Mouse (Mus musculus): ENCODE measurements around the gene Sult2b1. TPM values are rescaled to one million over a fixed set of nuclear protein-coding genes. Genes with fewer than 3 reads are reported as not detected.

Gene Sult2b1
- polyA plus RNA-seq, 1 experiment from 2014 or later = 0.30 TPM

DNA sequence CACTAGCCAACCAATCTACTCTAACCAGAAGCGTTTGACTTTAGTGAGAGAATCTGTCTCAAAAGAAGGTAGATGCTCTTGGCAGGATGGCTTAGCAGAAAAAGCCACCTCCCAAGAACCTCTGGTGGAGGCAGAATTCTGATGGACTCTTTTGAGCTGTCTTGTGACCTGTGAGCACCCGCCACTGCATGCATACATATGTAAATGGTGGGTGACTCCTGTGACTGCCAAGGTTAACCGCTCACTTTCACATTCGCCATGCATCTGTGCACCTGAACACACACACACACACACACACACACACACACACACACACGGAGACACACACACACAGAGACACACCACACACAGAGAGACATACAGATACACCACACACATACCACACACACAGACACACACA is 37.0 kb downstream of the Sult2b1 start:
- H3K27ac ChIP-seq (replicated peaks in 1 of 2; ENCODE audit: control insufficient read depth in 1 of 2, insufficient read depth in 1 of 2, low read depth in 2 of 2, low read length in 2 of 2) = no peak overlapping the region
- no peaks in the 10 kb centered on the region for H3K27me3 ChIP-seq (ENCODE audit: control insufficient read depth, insufficient read depth, low read length)
- H3K4me2 ChIP-seq (ENCODE audit: low read length) = no peak overlapping the region
- H3K4me3 ChIP-seq (ENCODE audit: control insufficient read depth in 1 of 2, insufficient read depth in 1 of 2, low read depth in 1 of 2, low read length in 2 of 2) = no peak overlapping the region
- H3K4me1 ChIP-seq (ENCODE audit: control insufficient read depth in 2 of 2, insufficient read depth in 2 of 2, low read length in 2 of 2) = peaks cover 7 to 9% of the 10 kb centered on the region in 2 experiments; a peak in 3 of 4 replicates
- no peak overlapping the region for H3K9ac ChIP-seq (ENCODE audit: low read length)
- H3K36me3 ChIP-seq (ENCODE audit: control insufficient read depth, insufficient read depth, low read length) = no peaks in the 10 kb centered on the region
- WGBS = 88% methylated on average over 5 of the region's 5 CpGs
- H3K9me3 ChIP-seq (ENCODE audit: control insufficient read depth, low read length) = no peaks in the 10 kb centered on the region
- ATAC-seq (ENCODE audit: insufficient number of reproducible peaks, insufficient read depth, low FRiP score, low read depth) = no peak

DNA sequence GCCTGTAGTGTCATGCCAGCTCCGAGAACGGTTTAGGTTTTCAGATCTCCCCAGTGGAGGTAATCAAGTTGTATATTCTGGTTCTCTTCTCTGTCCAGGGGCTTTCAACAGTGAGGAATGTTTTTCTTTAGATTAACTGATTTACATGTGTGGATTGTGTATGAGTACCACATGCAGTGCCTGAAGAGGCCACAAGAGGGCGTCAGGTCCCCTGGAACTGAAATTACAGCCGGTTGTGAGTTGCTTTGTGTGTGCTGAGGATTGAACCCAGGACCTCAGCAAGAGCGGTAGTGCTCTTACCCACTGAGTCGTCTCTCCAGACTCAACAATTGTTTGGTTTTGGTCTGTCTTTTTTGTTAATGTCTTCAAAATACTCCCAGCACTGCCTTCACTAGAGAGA is 38.0 kb downstream of the Sult2b1 start:
- Histone ChIP-seq H3K4me3 (ENCODE audit: control insufficient read depth in 1 of 2, insufficient read depth in 1 of 2, low read depth in 1 of 2, low read length in 2 of 2) (no peak overlapping the region), H3K27me3 (ENCODE audit: control insufficient read depth, insufficient read depth, low read length) (no peaks in the 10 kb centered on the region), H3K9me3 (ENCODE audit: control insufficient read depth, low read length) (no peaks in the 10 kb centered on the region), H3K9ac (ENCODE audit: low read length) (no peak overlapping the region), H3K36me3 (ENCODE audit: control insufficient read depth, insufficient read depth, low read length) (no peaks in the 10 kb centered on the region), H3K4me1 (ENCODE audit: control insufficient read depth in 2 of 2, insufficient read depth in 2 of 2, low read length in 2 of 2) (peaks cover 9 to 10% of the 10 kb centered on the region in 2 experiments; a peak in 3 of 4 replicates), H3K4me2 (ENCODE audit: low read length) (no peak overlapping the region), H3K27ac (replicated peaks in 1 of 2; ENCODE audit: control insufficient read depth in 1 of 2, insufficient read depth in 1 of 2, low read depth in 2 of 2, low read length in 2 of 2) (no peak overlapping the region)
- 57% methylated on average over 6 of the region's 6 CpGs for WGBS
- no peak for ATAC-seq (ENCODE audit: insufficient number of reproducible peaks, insufficient read depth, low FRiP score, low read depth)

GRCm38 (mm10) chr7:45744387-45744786 is 40.1 kb downstream of the Sult2b1 start:
- Histone ChIP-seq H3K9me3 (ENCODE audit: control insufficient read depth, low read length) (no peaks in the 10 kb centered on the region), H3K27me3 (ENCODE audit: control insufficient read depth, insufficient read depth, low read length) (no peaks in the 10 kb centered on the region), H3K36me3 (ENCODE audit: control insufficient read depth, insufficient read depth, low read length) (no peaks in the 10 kb centered on the region), H3K4me3 (ENCODE audit: control insufficient read depth in 1 of 2, insufficient read depth in 1 of 2, low read depth in 1 of 2, low read length in 2 of 2) (no peak overlapping the region), H3K4me1 (ENCODE audit: control insufficient read depth in 2 of 2, insufficient read depth in 2 of 2, low read length in 2 of 2) (peaks cover 5 to 9% of the 10 kb centered on the region in 2 experiments; a peak in 2 of 4 replicates), H3K9ac (ENCODE audit: low read length) (no peak overlapping the region), H3K4me2 (ENCODE audit: low read length) (no peak overlapping the region), H3K27ac (replicated peaks in 1 of 2; ENCODE audit: control insufficient read depth in 1 of 2, insufficient read depth in 1 of 2, low read depth in 2 of 2, low read length in 2 of 2) (no peak overlapping the region)
- ATAC-seq (ENCODE audit: insufficient number of reproducible peaks, insufficient read depth, low FRiP score, low read depth) = no peak
- 23% methylated on average over 2 of the region's 2 CpGs for WGBS

DNA sequence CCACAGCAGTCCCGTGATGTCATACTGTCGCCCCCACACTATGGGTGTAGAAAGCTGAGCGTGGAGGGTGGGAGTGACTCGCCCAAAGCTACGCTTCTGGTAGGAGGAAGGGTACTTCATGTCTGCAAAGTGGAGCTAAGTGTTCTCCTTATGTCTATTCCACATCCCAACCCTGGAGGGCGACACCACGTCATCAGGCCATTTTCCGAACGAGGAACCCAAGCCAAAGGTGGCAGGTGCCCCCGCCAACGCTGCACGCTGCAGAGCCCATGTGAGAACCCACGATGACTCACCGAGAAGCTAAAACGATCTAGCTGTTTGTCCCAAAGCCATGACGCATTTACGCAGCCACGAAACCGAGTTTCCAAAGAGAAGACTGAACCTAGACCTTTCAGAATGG is 42.1 kb downstream of the Sult2b1 start:
- 32% methylated on average over 19 of the region's 19 CpGs for WGBS
- no peak for ATAC-seq (ENCODE audit: insufficient number of reproducible peaks, insufficient read depth, low FRiP score, low read depth)
- H3K27ac ChIP-seq (replicated peaks in 1 of 2; ENCODE audit: control insufficient read depth in 1 of 2, insufficient read depth in 1 of 2, low read depth in 2 of 2, low read length in 2 of 2) = no peak overlapping the region

GRCm38 (mm10) chr7:45741777-45742176 is 42.7 kb downstream of the Sult2b1 start:
- Histone ChIP-seq H3K4me2 (ENCODE audit: low read length) (peak overlapping the region; percentile 55), H3K9me3 (ENCODE audit: control insufficient read depth, low read length) (no peaks in the 10 kb centered on the region), H3K27ac (replicated peaks in 1 of 2; ENCODE audit: control insufficient read depth in 1 of 2, insufficient read depth in 1 of 2, low read depth in 2 of 2, low read length in 2 of 2) (no peak overlapping the region), H3K36me3 (ENCODE audit: control insufficient read depth, insufficient read depth, low read length) (no peaks in the 10 kb centered on the region), H3K4me3 (ENCODE audit: control insufficient read depth in 1 of 2, insufficient read depth in 1 of 2, low read depth in 1 of 2, low read length in 2 of 2) (peak overlapping the region; percentile 24 to 29; a peak in 3 of 4 replicates), H3K4me1 (ENCODE audit: control insufficient read depth in 2 of 2, insufficient read depth in 2 of 2, low read length in 2 of 2) (peaks cover 0 to 3% of the 10 kb centered on the region in 2 experiments; a peak in 1 of 4 replicates), H3K27me3 (ENCODE audit: control insufficient read depth, insufficient read depth, low read length) (no peaks in the 10 kb centered on the region), H3K9ac (ENCODE audit: low read length) (peak overlapping the region; percentile 27; the same call in 1 of the 2 replicates)
- 39% methylated on average over 11 of the region's 11 CpGs for WGBS
- no peak for ATAC-seq (ENCODE audit: insufficient number of reproducible peaks, insufficient read depth, low FRiP score, low read depth)

More for the DNA sequence above, 42.1 kb downstream of the Sult2b1 start:
- Histone ChIP-seq H3K36me3 (ENCODE audit: control insufficient read depth, insufficient read depth, low read length) (no peaks in the 10 kb centered on the region), H3K4me3 (ENCODE audit: control insufficient read depth in 1 of 2, insufficient read depth in 1 of 2, low read depth in 1 of 2, low read length in 2 of 2) (peak overlapping the region; percentile 24 to 29; a peak in 3 of 4 replicates), H3K9ac (ENCODE audit: low read length) (no peak overlapping the region), H3K9me3 (ENCODE audit: control insufficient read depth, low read length) (no peaks in the 10 kb centered on the region), H3K4me1 (ENCODE audit: control insufficient read depth in 2 of 2, insufficient read depth in 2 of 2, low read length in 2 of 2) (peaks cover 0 to 3% of the 10 kb centered on the region in 2 experiments; a peak in 1 of 4 replicates), H3K27me3 (ENCODE audit: control insufficient read depth, insufficient read depth, low read length) (no peaks in the 10 kb centered on the region), H3K4me2 (ENCODE audit: low read length) (peak overlapping the region; percentile 55)

DNA sequence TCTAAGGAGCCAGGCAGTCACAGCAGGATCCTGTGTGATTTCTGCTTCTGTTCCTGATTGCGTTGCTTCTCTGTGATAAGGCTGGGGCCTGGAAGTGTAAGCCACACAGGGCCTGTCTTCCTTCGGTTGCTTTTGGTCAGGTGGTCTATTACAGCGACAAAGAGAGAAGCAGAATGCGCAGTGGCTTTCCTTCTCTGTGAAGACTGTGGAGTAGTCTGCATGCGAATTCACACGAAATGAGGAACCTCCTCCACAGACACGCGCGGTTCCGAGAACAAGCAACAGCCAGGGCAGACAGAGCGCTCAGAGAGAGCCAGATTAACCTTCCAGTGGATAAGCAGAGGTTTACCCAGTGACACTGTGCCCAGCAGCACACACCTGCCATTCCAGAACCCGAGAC is 43.2 kb downstream of the Sult2b1 start:
- 0 out of 2 replicates have a peak overlapping the region, but pooled peaks have one; percentile 27 for H3K9ac ChIP-seq (ENCODE audit: low read length)
- peaks cover 0 to 3% of the 10 kb centered on the region in 2 experiments; a peak in 1 of 4 replicates for H3K4me1 ChIP-seq (ENCODE audit: control insufficient read depth in 2 of 2, insufficient read depth in 2 of 2, low read length in 2 of 2)
- H3K9me3 ChIP-seq (ENCODE audit: control insufficient read depth, low read length) = no peaks in the 10 kb centered on the region
- no peak for ATAC-seq (ENCODE audit: insufficient number of reproducible peaks, insufficient read depth, low FRiP score, low read depth)
- H3K4me2 ChIP-seq (ENCODE audit: low read length) = no peak overlapping the region; the same call in 1 of the 2 replicates
- H3K36me3 ChIP-seq (ENCODE audit: control insufficient read depth, insufficient read depth, low read length) = no peaks in the 10 kb centered on the region
- no peaks in the 10 kb centered on the region for H3K27me3 ChIP-seq (ENCODE audit: control insufficient read depth, insufficient read depth, low read length)
- WGBS = 73% methylated on average over 12 of the region's 12 CpGs
- H3K4me3 ChIP-seq (ENCODE audit: control insufficient read depth in 1 of 2, insufficient read depth in 1 of 2, low read depth in 1 of 2, low read length in 2 of 2) = no peak overlapping the region
- no peak overlapping the region for H3K27ac ChIP-seq (replicated peaks in 1 of 2; ENCODE audit: control insufficient read depth in 1 of 2, insufficient read depth in 1 of 2, low read depth in 2 of 2, low read length in 2 of 2)

- H3K4me3 ChIP-seq (ENCODE audit: control insufficient read depth in 1 of 2, insufficient read depth in 1 of 2, low read depth in 1 of 2, low read length in 2 of 2) = no peak overlapping the region
- no peaks in the 10 kb centered on the region for H3K36me3 ChIP-seq (ENCODE audit: control insufficient read depth, insufficient read depth, low read length)
- 63% methylated on average over 10 of the region's 10 CpGs for WGBS
- H3K4me1 ChIP-seq (ENCODE audit: control insufficient read depth in 2 of 2, insufficient read depth in 2 of 2, low read length in 2 of 2) = peaks cover 0 to 3% of the 10 kb centered on the region in 2 experiments; a peak in 1 of 4 replicates
- no peak overlapping the region for H3K27ac ChIP-seq (replicated peaks in 1 of 2; ENCODE audit: control insufficient read depth in 1 of 2, insufficient read depth in 1 of 2, low read depth in 2 of 2, low read length in 2 of 2)
- no peaks in the 10 kb centered on the region for H3K27me3 ChIP-seq (ENCODE audit: control insufficient read depth, insufficient read depth, low read length)
- no peaks in the 10 kb centered on the region for H3K9me3 ChIP-seq (ENCODE audit: control insufficient read depth, low read length)
- H3K9ac ChIP-seq (ENCODE audit: low read length) = no peak overlapping the region
- no peak overlapping the region for H3K4me2 ChIP-seq (ENCODE audit: low read length)
- no peak for ATAC-seq (ENCODE audit: insufficient number of reproducible peaks, insufficient read depth, low FRiP score, low read depth)
Observed at GRCm38 (mm10) chr7:45739820-45740219, 44.6 kb downstream of the Sult2b1 start.

All from heart, embryonic 14.5 days (tissue).